Mouse (Mus musculus) forebrain, embryonic 14.5 days (tissue): ENCODE results near the gene Col24a1. TPM values are rescaled to one million over a fixed set of nuclear protein-coding genes. Genes with fewer than 3 reads are reported as not detected.

Experiments
- ATAC-seq: fragments of 200-750 bp; cut with Nextera tagmentation; 2 replicates; pipeline ENCODE4 v1.8.0; 2017; ENCODE audit warnings: mild to moderate bottlenecking, moderate library complexity
- DNase-seq: peaks from one replicate; pipeline ENCODE4 v3.0.0-alpha.2; 2015; ENCODE audit warnings: low spot score
- H3K27ac ChIP-seq: fragments of 300-500 bp; sonication (generic); 2 replicates; pipeline ENCODE4 v1.5.1; 2014; ENCODE audit warnings: low read depth, mild to moderate bottlenecking, control low read depth, low read length, moderate library complexity
- H3K27me3 ChIP-seq: fragments of 300-500 bp; sonication (generic); replicated peaks from 2 replicates; pipeline ENCODE4 v1.6.1; 2014; ENCODE audit warnings: low read length, control low read depth, mixed read lengths; ENCODE audit not compliant: control insufficient read depth, insufficient read depth
- H3K36me3 ChIP-seq: fragments of 300-500 bp; sonication (generic); 2 replicates; pipeline ENCODE4 v1.6.1; 2014; ENCODE audit warnings: low read length, control low read depth; ENCODE audit not compliant: control insufficient read depth, insufficient read depth
- H3K4me1 ChIP-seq: fragments of 300-500 bp; sonication (generic); 2 replicates; pipeline ENCODE4 v1.6.1; 2014; ENCODE audit warnings: antibody characterized with exemption, low read length, control low read depth; ENCODE audit not compliant: control insufficient read depth, insufficient read depth
- H3K4me2 ChIP-seq: fragments of 300-500 bp; sonication (generic); 2 replicates; pipeline ENCODE4 v1.6.1; 2014; ENCODE audit warnings: mild to moderate bottlenecking, control low read depth, low read length
- H3K4me3 ChIP-seq: fragments of 300-500 bp; sonication (generic); 2 replicates; pipeline ENCODE4 v1.5.1; 2014; ENCODE audit warnings: low read depth, low read length, control low read depth
- H3K9ac ChIP-seq: fragments of 300-500 bp; sonication (generic); 2 replicates; pipeline ENCODE4 v1.6.1; 2014; ENCODE audit warnings: mild to moderate bottlenecking, low read length, control low read depth, moderate library complexity
- H3K9me3 ChIP-seq: fragments of 300-500 bp; sonication (generic); replicated peaks from 2 replicates; pipeline ENCODE4 v1.6.1; 2016; ENCODE audit warnings: low read length, control low read depth, mixed read lengths; ENCODE audit not compliant: control insufficient read depth
- WGBS: fragments of 180-500 bp; shearing (Covaris S2); extraction: QIAGEN DNeasy Blood & Tissue Kit; methylation state at CpG from one replicate; pipeline ENCODE4 v1.1.7; 2014; 5-methylcytosine and 5-hydroxymethylcytosine counted together
- polyA plus RNA-seq: library from polyadenylated mRNA; unstranded; fragments of >200 nt; fragmentation: Nextera tagmentation; extraction: Ambion mirVana; gene quantifications from 2 replicates; pipeline ENCODE4 v1.2.1, GENCODE M21; 2014

Col24a1 gene
- polyA plus RNA-seq, 1 experiment from 2014 or later: 0.18 TPM

GRCm38 (mm10) chr3:145293207-145293606, 935 bp downstream of the Col24a1 start:
- Histone ChIP-seq H3K36me3 (no peaks in the 10 kb centered on the region), H3K4me2 (peak overlapping the region; percentile 59), H3K27ac (no peak overlapping the region), H3K4me3 (peak overlapping the region; percentile 21), H3K9me3 (no peaks in the 10 kb centered on the region), H3K4me1 (peaks cover 7% of the 10 kb centered on the region), H3K9ac (peak overlapping the region; percentile 52; the same call in 1 of the 2 replicates), H3K27me3 (no peaks in the 10 kb centered on the region; the same call in 1 of the 2 replicates)
- peak; percentile 37; the same call in 1 of the 2 replicates for ATAC-seq
- WGBS: 3% methylated on average over 9 of the region's 9 CpGs
- DNase-seq: peak; percentile 41

DNA sequence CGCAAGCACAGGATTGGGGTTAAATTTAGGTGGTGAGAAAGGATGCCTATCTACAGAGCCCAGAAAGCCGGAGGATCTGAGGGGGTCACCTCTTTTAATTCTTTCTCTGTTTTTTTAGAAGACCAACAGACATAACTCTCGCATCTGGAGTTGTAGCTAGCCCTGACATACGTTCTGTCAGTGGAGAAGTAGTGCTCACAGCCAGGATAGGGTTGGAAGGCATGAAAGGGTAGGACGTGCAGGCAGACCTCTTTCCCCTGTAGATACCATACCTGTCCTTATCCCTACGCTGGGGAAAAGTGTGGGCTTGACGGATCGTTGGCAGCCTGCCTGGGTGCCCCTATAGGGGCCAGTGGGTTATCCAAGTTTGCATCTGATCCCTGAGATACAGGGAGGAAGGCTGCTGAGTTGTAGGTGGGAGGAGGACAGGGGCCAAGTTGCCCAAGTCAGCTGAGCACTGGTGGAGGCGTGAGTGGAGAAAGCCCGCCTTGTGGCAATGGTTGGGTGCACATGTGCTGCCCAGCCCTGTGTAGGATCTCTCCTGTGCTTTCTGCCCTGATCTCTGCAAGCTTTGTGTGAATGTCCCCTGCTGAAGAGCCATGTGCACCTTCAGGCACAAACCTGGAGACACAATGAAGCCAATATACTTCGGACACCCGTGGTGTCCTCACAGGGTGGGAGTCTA, 1.5 kb downstream of the Col24a1 start:
- H3K27ac ChIP-seq: no peak overlapping the region
- peak overlapping the region; percentile 59 for H3K4me2 ChIP-seq
- 78% methylated on average over 12 of the region's 12 CpGs for WGBS
- ATAC-seq: no peak
- DNase-seq: no peak
- H3K9me3 ChIP-seq: no peaks in the 10 kb centered on the region
- peak overlapping the region; percentile 21; the same call in 1 of the 2 replicates for H3K4me3 ChIP-seq
- no peak overlapping the region for H3K9ac ChIP-seq
- peaks cover 7% of the 10 kb centered on the region for H3K4me1 ChIP-seq
- H3K27me3 ChIP-seq: no peaks in the 10 kb centered on the region; the same call in 1 of the 2 replicates
- no peaks in the 10 kb centered on the region for H3K36me3 ChIP-seq

- Histone ChIP-seq H3K27ac (no peak overlapping the region), H3K9me3 (no peaks in the 10 kb centered on the region), H3K4me1 (no peaks in the 10 kb centered on the region), H3K27me3 (no peaks in the 10 kb centered on the region), H3K36me3 (no peaks in the 10 kb centered on the region), H3K4me3 (no peak overlapping the region), H3K9ac (no peak overlapping the region), H3K4me2 (no peak overlapping the region)
- no peak for DNase-seq
- WGBS: 88% methylated on average over 5 of the region's 5 CpGs
- no peak for ATAC-seq
Measured at GRCm38 (mm10) chr3:145299980-145300591, 7.8 kb downstream of the Col24a1 start.

DNA sequence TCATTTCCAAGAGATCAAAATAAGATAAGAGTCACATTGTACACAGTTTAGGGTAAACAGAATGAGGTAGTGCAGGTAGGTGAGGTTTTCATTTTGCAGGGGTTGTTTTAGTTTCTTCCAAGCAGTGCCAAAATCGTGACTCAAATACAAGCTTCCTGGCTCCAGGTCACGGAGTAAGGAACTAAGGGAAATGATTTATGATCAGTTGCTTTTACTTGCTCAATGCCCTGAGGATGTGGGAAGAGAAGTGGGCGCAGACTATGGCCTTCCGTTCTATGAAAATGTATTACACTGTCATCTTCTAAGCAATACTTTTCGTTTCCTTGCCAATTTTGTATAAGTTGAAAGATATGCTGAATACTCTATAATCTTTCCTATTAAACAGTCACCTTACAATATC, 13.0 kb downstream of the Col24a1 start:
- no peak overlapping the region for H3K27ac ChIP-seq
- 92% methylated on average over 5 of the region's 5 CpGs for WGBS
- H3K36me3 ChIP-seq: no peaks in the 10 kb centered on the region
- ATAC-seq: no peak
- no peak for DNase-seq
- no peaks in the 10 kb centered on the region for H3K4me1 ChIP-seq
- H3K9me3 ChIP-seq: no peaks in the 10 kb centered on the region
- H3K9ac ChIP-seq: no peak overlapping the region
- H3K4me2 ChIP-seq: no peak overlapping the region
- H3K4me3 ChIP-seq: no peak overlapping the region
- no peaks in the 10 kb centered on the region for H3K27me3 ChIP-seq

DNA sequence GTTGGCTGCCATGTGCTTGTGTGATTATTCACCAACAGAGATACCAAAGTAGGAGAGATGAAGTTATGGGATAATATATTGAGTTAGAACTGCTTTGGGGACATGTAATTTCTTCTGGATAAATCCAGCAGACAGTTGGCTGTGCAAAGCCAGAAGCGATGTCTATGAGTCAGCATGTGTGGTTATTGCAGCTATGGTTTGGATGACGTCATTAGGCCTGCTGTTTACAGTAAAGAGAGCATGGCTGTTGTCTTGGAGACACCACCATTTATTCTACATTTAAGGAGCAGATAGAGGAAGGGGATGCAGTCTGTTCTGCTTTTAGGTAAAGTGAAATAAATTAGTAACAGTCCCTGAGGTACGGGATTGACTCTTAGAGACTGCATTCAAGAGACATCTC, 14.9 kb downstream of the Col24a1 start:
- 96% methylated on average over 3 of the region's 3 CpGs for whole genome bisulfite sequencing
- ATAC-seq: no peak
- Histone ChIP-seq H3K4me3 (no peak overlapping the region), H3K9me3 (no peaks in the 10 kb centered on the region), H3K4me1 (no peaks in the 10 kb centered on the region), H3K27me3 (no peaks in the 10 kb centered on the region), H3K4me2 (no peak overlapping the region), H3K9ac (no peak overlapping the region), H3K27ac (no peak overlapping the region), H3K36me3 (no peaks in the 10 kb centered on the region)
- no peak for DNase-seq

- Histone ChIP-seq H3K27me3 (no peaks in the 10 kb centered on the region), H3K4me1 (no peaks in the 10 kb centered on the region), H3K9ac (no peak overlapping the region), H3K36me3 (no peaks in the 10 kb centered on the region), H3K27ac (no peak overlapping the region), H3K9me3 (no peaks in the 10 kb centered on the region), H3K4me2 (no peak overlapping the region), H3K4me3 (no peak overlapping the region)
- no peak for ATAC-seq
- no peak for DNase-seq
- WGBS: 64% methylated on average over 14 of the region's 14 CpGs
Measured at GRCm38 (mm10) chr3:145320587-145321274, 28.5 kb downstream of the Col24a1 start.

GRCm38 (mm10) chr3:145325402-145325801, 33.1 kb downstream of the Col24a1 start:
- ATAC-seq (no peak), DNase-seq (no peak)
- Histone ChIP-seq H3K9ac (no peak overlapping the region), H3K4me2 (no peak overlapping the region), H3K4me1 (no peaks in the 10 kb centered on the region), H3K27me3 (no peaks in the 10 kb centered on the region), H3K9me3 (no peaks in the 10 kb centered on the region), H3K27ac (no peak overlapping the region), H3K36me3 (no peaks in the 10 kb centered on the region), H3K4me3 (no peak overlapping the region)
- WGBS: 97% methylated on average over 3 of the region's 3 CpGs

GRCm38 (mm10) chr3:145331642-145332041, 39.4 kb downstream of the Col24a1 start:
- Histone ChIP-seq H3K27ac (no peak overlapping the region), H3K4me3 (no peak overlapping the region), H3K27me3 (no peaks in the 10 kb centered on the region), H3K9me3 (no peaks in the 10 kb centered on the region), H3K4me2 (no peak overlapping the region), H3K4me1 (no peaks in the 10 kb centered on the region), H3K36me3 (no peaks in the 10 kb centered on the region), H3K9ac (no peak overlapping the region)
- no peak for ATAC-seq
- 65% methylated on average over 8 of the region's 8 CpGs for WGBS
- no peak for DNase-seq

- 84% methylated on average over 3 of the region's 3 CpGs for WGBS
- DNase-seq (no peak), ATAC-seq (no peak)
- Histone ChIP-seq H3K27ac (no peak overlapping the region), H3K9me3 (no peaks in the 10 kb centered on the region), H3K36me3 (no peaks in the 10 kb centered on the region), H3K9ac (no peak overlapping the region), H3K4me1 (no peaks in the 10 kb centered on the region), H3K4me3 (no peak overlapping the region), H3K4me2 (no peak overlapping the region), H3K27me3 (no peaks in the 10 kb centered on the region)
Measured at GRCm38 (mm10) chr3:145334046-145334445, 41.8 kb downstream of the Col24a1 start.
